Mouse (Mus musculus) liver, embryonic 16.5 days (tissue): ENCODE data around the gene Slc52a3. TPM values are rescaled to one million over a fixed set of nuclear protein-coding genes. Genes with fewer than 3 reads are reported as not detected.

Source experiments
- ATAC-seq: fragments of 200-750 bp; cut with Nextera tagmentation; 2 replicates; pipeline ENCODE4 v1.8.0; 2017; ENCODE audit warnings: low read depth, mild to moderate bottlenecking, moderate number of reproducible peaks, moderate library complexity
- H3K27ac ChIP-seq: fragments of 300-500 bp; sonication (generic); 2 replicates; pipeline ENCODE4 v1.5.1; 2014; ENCODE audit warnings: mild to moderate bottlenecking, low read length
- H3K27me3 ChIP-seq: fragments of 300-500 bp; sonication (generic); 2 replicates; pipeline ENCODE4 v1.6.1; 2014; ENCODE audit warnings: low read depth, low read length, mixed read lengths; ENCODE audit not compliant: control insufficient read depth, insufficient read depth
- H3K36me3 ChIP-seq: fragments of 300-500 bp; sonication (generic); 2 replicates; pipeline ENCODE4 v1.6.1; 2014; ENCODE audit warnings: mild to moderate bottlenecking; ENCODE audit not compliant: control insufficient read depth, insufficient read depth
- H3K4me1 ChIP-seq: fragments of 300-500 bp; sonication (generic); 2 replicates; pipeline ENCODE4 v1.6.1; 2014; ENCODE audit warnings: low read depth, low read length, mixed read lengths; ENCODE audit not compliant: control insufficient read depth
- H3K4me2 ChIP-seq: fragments of 300-500 bp; sonication (generic); 2 replicates; pipeline ENCODE4 v1.6.1; 2014; ENCODE audit warnings: low read depth, low read length, mixed read lengths
- H3K4me3 ChIP-seq: fragments of 300-500 bp; sonication (generic); 2 replicates; pipeline ENCODE4 v1.5.1; 2014; ENCODE audit warnings: low read depth, mild to moderate bottlenecking, low read length
- H3K9ac ChIP-seq: fragments of 300-500 bp; sonication (generic); 2 replicates; pipeline ENCODE4 v1.6.1; 2014; ENCODE audit warnings: low read depth, low read length
- H3K9me3 ChIP-seq: fragments of 300-500 bp; sonication (generic); replicated peaks from 2 replicates; pipeline ENCODE4 v1.6.1; 2016; ENCODE audit warnings: low read length; ENCODE audit not compliant: control insufficient read depth
- WGBS: fragments of 180-500 bp; shearing (Covaris S2); extraction: QIAGEN DNeasy Blood & Tissue Kit; methylation state at CpG from one replicate; pipeline ENCODE4 v1.1.7; 2014; ENCODE audit not compliant: insufficient replicate concordance; 5-methylcytosine and 5-hydroxymethylcytosine counted together
- polyA plus RNA-seq: library from polyadenylated mRNA; unstranded; fragments of >200 nt; fragmentation: Nextera tagmentation; extraction: Ambion mirVana; gene quantifications from 2 replicates; pipeline ENCODE4 v1.2.1, GENCODE M21; 2015

Gene Slc52a3
- polyA plus RNA-seq, 1 experiment from 2014 or later, result 1.1 TPM

DNA sequence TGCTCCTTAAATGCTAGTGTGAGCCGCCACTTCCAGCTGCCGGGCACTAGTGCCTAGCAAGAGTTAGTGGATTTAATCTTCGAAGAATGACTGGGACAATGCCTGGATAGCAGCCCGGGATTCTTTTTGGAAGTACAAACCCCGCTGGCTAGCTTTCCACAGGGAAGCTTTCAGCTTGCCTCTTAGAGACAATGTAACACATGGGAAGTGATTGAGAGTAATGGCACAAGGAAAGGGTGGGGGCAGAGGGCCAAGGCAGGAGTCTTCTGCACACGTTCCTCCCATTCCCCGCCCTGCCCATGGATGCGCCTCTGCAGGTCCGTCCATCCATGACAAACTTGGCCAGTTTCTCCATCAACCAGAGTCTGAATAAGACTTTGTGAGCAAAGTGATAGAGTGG, 20.4 kb downstream of the Slc52a3 start:
- Histone ChIP-seq H3K9ac (no peak overlapping the region), H3K4me1 (no peaks in the 10 kb centered on the region), H3K27ac (no peak overlapping the region), H3K27me3 (no peaks in the 10 kb centered on the region), H3K36me3 (no peaks in the 10 kb centered on the region), H3K9me3 (no peaks in the 10 kb centered on the region), H3K4me2 (no peak overlapping the region), H3K4me3 (no peak overlapping the region)
- no peak for ATAC-seq
- 67% methylated on average over 9 of the region's 9 CpGs for WGBS

DNA sequence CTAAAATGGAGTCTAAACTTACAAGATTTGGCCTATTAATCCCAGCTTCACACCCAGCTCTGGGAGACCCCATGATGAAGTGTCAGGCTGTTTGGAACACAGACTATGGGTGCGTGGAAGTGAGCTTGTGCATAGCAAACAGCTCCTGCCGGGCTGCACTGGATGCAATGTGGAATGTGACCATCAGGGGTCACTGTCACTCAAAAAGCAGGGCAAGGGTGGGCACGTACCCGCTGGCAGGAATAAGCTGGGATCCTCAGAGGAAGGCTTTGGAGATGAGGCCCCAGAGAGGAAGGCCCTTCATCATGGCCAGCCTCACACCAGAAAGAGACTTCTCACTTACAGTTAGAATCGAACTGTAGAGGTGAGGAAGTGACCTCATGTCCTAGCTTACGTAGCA, 23.9 kb downstream of the Slc52a3 start:
- Histone ChIP-seq H3K4me1 (no peaks in the 10 kb centered on the region), H3K4me2 (no peak overlapping the region), H3K27me3 (no peaks in the 10 kb centered on the region), H3K9me3 (no peaks in the 10 kb centered on the region), H3K36me3 (no peaks in the 10 kb centered on the region), H3K4me3 (no peak overlapping the region), H3K27ac (no peak overlapping the region), H3K9ac (no peak overlapping the region)
- ATAC-seq, result no peak
- WGBS, result 18% methylated on average over 6 of the region's 6 CpGs

DNA sequence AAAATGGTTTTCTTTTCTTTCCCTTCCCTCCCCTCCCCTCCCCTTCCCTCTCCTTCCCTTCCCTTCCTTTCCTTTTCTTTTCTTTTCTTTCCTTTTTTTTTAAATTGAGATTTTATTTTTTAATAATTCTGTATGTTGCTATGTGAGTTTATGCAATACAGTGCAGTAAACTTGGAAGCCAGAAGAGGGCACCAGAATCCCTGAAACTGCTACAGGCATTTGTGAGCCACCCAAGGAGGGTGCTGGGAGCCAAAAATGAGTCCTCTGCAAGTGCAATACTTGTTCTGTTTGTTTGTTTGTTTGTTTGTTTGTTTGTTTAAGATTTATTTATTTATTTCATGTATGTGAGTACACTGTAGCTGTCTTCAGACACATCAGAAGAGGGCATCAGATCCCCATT, 25.7 kb downstream of the Slc52a3 start:
- Histone ChIP-seq H3K27ac (no peak overlapping the region), H3K4me2 (no peak overlapping the region), H3K9ac (no peak overlapping the region), H3K9me3 (no peaks in the 10 kb centered on the region), H3K36me3 (no peaks in the 10 kb centered on the region), H3K27me3 (0 out of 2 replicates have a peak, but pooled peaks cover 2% of the 10 kb centered on the region), H3K4me3 (no peak overlapping the region), H3K4me1 (no peaks in the 10 kb centered on the region)
- ATAC-seq, result no peak

DNA sequence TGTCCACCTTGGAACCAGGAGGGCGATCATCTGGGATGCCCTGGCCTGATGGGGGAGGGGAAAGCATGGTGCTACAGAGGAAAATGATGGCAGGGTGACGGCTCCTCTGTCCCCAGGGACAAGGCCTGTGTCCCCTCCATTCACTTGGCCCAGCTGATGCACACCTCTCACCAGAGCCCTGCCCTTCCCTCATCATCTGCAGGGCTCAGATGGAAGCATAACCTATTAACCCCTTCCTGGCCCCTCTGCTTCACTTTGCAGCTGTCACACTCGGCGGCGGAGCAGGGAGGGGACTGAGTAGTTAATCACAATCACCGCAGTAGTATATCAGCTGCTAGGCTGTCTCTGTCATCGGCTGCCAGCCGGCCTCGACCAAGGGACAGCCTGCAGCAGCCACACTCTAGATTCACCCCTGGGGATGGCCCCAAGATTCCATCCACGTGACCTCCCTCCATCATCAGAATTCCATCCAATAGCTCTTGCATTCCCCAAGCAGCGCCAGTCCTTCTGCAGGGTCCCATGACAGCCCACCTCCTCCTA, 28.6 kb downstream of the Slc52a3 start:
- no peak overlapping the region for H3K4me3 ChIP-seq
- WGBS, result 52% methylated on average over 11 of the region's 11 CpGs
- no peak for ATAC-seq

DNA sequence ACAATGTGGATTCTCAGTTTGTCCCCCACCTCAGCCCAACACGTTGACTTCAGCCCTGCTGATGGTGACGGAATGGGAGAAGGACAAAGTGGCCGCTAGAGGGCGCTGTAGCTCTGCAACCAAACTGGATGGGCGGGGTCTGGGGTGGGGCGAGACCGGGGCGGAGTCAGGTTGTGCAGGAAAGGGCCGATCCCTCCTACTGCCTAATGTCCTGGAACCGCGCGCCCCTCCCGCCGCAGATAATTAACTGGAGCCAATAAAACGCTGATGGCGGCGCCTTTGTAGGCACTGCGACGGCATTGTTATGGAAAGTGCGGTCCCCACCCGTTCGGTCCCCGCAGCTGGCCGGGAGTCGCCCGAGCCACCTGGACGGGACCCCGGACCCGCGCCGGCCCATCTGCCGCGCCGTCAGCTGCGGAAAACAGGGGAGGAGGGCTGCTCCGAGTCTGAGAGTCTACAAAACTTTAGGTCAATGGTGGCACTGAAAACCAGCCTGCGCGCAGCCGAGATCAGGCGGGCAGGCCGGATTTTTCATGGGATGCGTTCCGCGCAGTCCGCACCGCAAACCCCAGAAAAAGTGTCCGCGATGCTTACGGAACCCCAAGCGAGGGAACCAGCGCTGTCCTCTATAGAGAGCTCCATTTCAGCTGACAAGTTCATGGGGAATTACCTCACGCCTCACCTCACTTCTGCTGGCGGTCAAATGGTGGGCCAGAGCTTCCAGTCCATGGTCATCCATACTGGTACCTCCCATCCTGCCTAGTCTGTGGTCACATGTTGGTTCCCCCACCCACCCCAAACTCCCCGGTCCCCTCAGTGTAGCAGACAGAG, 33.2 kb downstream of the Slc52a3 start:
- WGBS, result 1% methylated on average over 54 of the region's 54 CpGs
- peak; percentile 90 for ATAC-seq
- peaks cover 41% of the 10 kb centered on the region for H3K27me3 ChIP-seq

More for the DNA sequence above, 28.6 kb downstream of the Slc52a3 start:
- no peak overlapping the region for H3K4me2 ChIP-seq
- peaks cover 5% of the 10 kb centered on the region for H3K4me1 ChIP-seq
- no peak overlapping the region for H3K27ac ChIP-seq
- H3K36me3 ChIP-seq, result no peaks in the 10 kb centered on the region
- peaks cover 20% of the 10 kb centered on the region for H3K27me3 ChIP-seq
- no peaks in the 10 kb centered on the region for H3K9me3 ChIP-seq
- no peak overlapping the region for H3K9ac ChIP-seq

DNA sequence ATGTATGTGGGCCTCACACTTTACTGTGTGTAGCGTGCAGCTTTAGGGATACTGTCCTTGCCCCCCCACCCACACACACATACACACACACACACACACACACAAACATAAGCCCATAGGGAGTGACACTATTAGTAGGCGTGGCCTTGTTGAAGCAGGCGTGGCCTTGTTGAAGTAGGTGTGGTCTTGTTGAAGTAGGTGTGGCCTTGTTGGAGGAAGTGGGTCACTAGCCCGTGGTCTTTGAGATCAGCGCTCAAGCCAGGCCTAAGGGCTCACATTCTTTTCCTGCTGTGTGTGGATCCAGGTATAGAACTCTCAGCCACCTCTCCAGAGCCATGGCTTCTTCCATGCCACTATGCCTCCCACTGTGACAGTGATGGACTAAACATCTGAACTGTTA, 34.7 kb downstream of the Slc52a3 start:
- H3K4me2 ChIP-seq, result no peak overlapping the region
- H3K27ac ChIP-seq, result no peak overlapping the region
- H3K4me3 ChIP-seq, result no peak overlapping the region
- no peak for ATAC-seq
- H3K36me3 ChIP-seq, result no peaks in the 10 kb centered on the region
- H3K27me3 ChIP-seq, result peaks cover 41% of the 10 kb centered on the region
- H3K4me1 ChIP-seq, result peaks cover 5% of the 10 kb centered on the region
- no peak overlapping the region for H3K9ac ChIP-seq
- no peaks in the 10 kb centered on the region for H3K9me3 ChIP-seq
- WGBS, result 53% methylated on average over 5 of the region's 5 CpGs

More for the DNA sequence above, 33.2 kb downstream of the Slc52a3 start:
- peak overlapping the region; percentile 90 for H3K4me2 ChIP-seq
- no peak overlapping the region for H3K27ac ChIP-seq
- H3K4me1 ChIP-seq, result peaks cover 5% of the 10 kb centered on the region
- no peaks in the 10 kb centered on the region for H3K36me3 ChIP-seq
- H3K9me3 ChIP-seq, result no peaks in the 10 kb centered on the region
- H3K9ac ChIP-seq, result peak overlapping the region; percentile 24
- peak overlapping the region; percentile 61 for H3K4me3 ChIP-seq

DNA sequence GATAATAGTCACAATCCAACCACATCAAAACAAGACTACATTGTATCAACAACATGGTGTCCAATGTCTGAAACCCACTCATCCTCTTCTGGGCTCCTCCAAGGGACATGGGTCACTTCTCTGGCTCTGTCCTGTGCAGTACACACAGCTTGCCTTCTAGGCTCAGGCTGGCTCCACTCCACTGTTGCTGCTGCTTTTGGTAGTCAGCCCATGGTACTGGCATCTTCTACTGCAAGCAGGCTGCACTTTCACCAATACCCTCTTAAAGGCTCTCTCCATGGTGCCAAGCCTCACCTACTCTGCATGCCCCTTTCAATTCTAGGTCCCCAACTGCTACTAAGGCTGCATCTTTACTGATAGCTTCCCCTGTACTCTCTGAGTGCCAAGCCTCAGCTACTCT, 43.8 kb downstream of the Slc52a3 start:
- H3K9me3 ChIP-seq, result no peaks in the 10 kb centered on the region
- no peaks in the 10 kb centered on the region for H3K27me3 ChIP-seq
- H3K9ac ChIP-seq, result no peak overlapping the region

DNA sequence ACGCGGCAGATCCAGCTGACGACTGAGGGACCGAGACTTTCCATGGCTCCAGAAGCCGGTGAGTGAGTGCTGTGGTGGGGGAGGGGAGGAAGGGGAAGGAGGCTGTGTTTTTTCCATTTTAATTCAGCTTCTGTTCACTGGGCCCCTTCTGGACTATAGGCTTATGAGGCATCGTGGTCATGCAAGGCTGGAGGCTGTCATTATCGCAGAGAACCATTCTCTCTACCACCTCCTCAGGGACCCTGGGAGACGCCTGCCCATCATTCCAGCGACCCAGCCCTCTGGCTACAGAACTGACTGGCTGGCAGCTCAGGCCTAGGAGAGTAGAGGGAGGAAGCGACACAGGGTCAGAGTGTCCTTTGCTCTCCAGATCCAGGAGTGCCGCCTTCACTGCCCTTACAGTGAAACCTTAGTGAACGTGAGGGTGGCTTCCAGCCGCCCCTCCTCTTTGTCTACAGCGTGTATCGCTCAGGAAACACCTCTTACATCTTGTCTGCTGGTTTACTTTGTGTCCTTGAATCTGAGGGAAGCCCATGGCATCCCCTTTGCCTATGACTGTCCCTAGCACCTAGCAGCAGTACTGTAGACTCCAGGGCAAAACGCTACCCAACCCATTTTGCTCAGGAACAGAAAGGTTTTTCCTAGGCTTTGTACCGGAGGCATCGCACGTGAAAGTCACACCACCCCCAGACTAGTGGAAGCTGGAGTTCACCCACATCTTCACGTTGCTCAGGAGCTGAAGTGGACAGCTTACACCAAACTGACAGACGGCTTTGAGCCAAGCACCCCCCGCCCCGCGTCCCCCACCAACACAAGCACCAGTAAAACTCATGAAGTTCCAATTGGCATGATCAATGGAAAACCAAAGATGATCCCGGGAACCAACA, 51.0 kb downstream of the Slc52a3 start:
- H3K27me3 ChIP-seq, result peaks cover 51% of the 10 kb centered on the region
- no peak overlapping the region for H3K27ac ChIP-seq
- H3K36me3 ChIP-seq, result no peaks in the 10 kb centered on the region
- no peak overlapping the region for H3K4me3 ChIP-seq
- 3% methylated on average over 25 of the region's 25 CpGs for WGBS
- ATAC-seq, result no peak
- no peak overlapping the region for H3K9ac ChIP-seq
- peaks cover 7% of the 10 kb centered on the region for H3K4me1 ChIP-seq
- H3K4me2 ChIP-seq, result no peak overlapping the region
- no peaks in the 10 kb centered on the region for H3K9me3 ChIP-seq

More for the DNA sequence above, 43.8 kb downstream of the Slc52a3 start:
- Histone ChIP-seq H3K27ac (no peak overlapping the region), H3K4me2 (no peak overlapping the region), H3K4me1 (no peaks in the 10 kb centered on the region), H3K4me3 (no peak overlapping the region), H3K36me3 (no peaks in the 10 kb centered on the region)
- ATAC-seq, result no peak
